Comparison of ENCODE assay signal across 9 mouse cellular contexts in the genomic region with DNA sequence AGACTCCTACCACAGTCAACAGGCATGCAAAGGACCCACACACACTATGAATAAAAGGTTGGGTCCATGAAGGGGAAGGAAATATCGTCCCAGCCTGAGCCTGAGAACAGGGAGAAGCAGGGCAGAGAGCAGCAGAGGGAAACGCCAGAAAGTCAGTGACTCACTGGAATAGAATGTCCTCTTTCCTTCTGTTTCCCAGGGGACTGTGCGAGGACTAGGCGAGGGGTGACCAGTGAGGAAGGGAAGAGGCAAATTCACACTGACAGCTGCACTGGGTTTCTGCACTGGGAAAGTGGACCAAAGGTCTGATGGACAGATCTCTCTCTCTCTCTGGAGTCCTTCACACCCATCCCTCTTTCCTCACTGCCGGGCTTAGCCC. TPM values are rescaled to one million over a fixed set of nuclear protein-coding genes. Genes with fewer than 3 reads are reported as not detected.
DNase-seq lines count a peak whose midpoint lies in the region; ATAC-seq lines count a peak whose summit lies in the region.
"Had no signal": no experiment of that assay in that cellular context is flagged by ENCODE, and none has a peak within 500 bp of the region (broad histone marks: within the 10 kb centered on the region; RNA-seq: fewer than 3 reads in every experiment).

No protein-coding gene starts in this region.

- 18% methylated on average over 5 of the region's 5 CpGs for WGBS in liver, embryonic 12.5 days (ENCODE audit: insufficient replicate concordance)

- H3K36me3 ChIP-seq in liver, embryonic 12.5 days = no peaks in the 10 kb centered on the region
- H3K36me3 ChIP-seq: embryonic facial prominence, embryonic 12.5 days had no signal

- peak; percentile 75 for DNase-seq in urinary bladder, postnatal 14 days (ENCODE audit: low spot score)
- DNase-seq in urinary bladder, postnatal 10 days (ENCODE audit: low spot score) = no peak
- peak; percentile 83 to 88 for DNase-seq in heart, postnatal 10 days
- DNase-seq in embryo, embryonic 11 days = no peak
- no peak for DNase-seq in frontal cortex, postnatal 25 days (ENCODE audit: low spot score in 2 of 2)
- no peak for DNase-seq in thymus, postnatal 10 days (ENCODE audit: low spot score in 2 of 2)

- intact Hi-C loops in heart, postnatal 10 days (cut with DNase I) = no loop called here

- no peak overlapping the region for H3K9ac ChIP-seq in liver, embryonic 12.5 days
- H3K9ac ChIP-seq: embryonic facial prominence, embryonic 12.5 days had no signal

- peaks cover 62% of the 10 kb centered on the region for H3K4me1 ChIP-seq in liver, embryonic 12.5 days

- 0 out of 2 replicates have a peak overlapping the region, but pooled peaks have one; percentile 3 for H3K4me2 ChIP-seq in liver, embryonic 12.5 days
- H3K4me2 ChIP-seq: embryonic facial prominence, embryonic 12.5 days had no signal

- H3K27ac ChIP-seq in liver, embryonic 12.5 days = peak overlapping the region; percentile 50
- H3K27ac ChIP-seq: embryonic facial prominence, embryonic 12.5 days had no signal

- ATAC-seq in liver, embryonic 12.5 days = 0 out of 2 replicates have a peak, but pooled peaks have one; percentile 13
- ATAC-seq in CD4-positive, CD25-positive, alpha-beta regulatory T cell, adult 4 months = no peak

- H3K9me3 ChIP-seq in liver, embryonic 12.5 days (replicated peaks) = no peaks in the 10 kb centered on the region
- H3K9me3 ChIP-seq: embryonic facial prominence, embryonic 12.5 days had no signal

- H3K27me3 ChIP-seq in liver, embryonic 12.5 days (replicated peaks) = peaks cover 6% of the 10 kb centered on the region; the same call in 1 of the 2 replicates
- H3K27me3 ChIP-seq: embryonic facial prominence, embryonic 12.5 days had no signal

- no peak overlapping the region for H3K4me3 ChIP-seq in liver, embryonic 12.5 days
- H3K4me3 ChIP-seq: embryonic facial prominence, embryonic 12.5 days had no signal

RNA-seq across cellular contexts. Expression of gene Spaar, which starts 1.3 kb away (rescaled TPM):
- total RNA-seq in heart, postnatal 10 days (2021) = 1 to 10 TPM; 4.2 to 5.1 TPM
- polyA plus RNA-seq in liver, embryonic 12.5 days (2016; fragmentation: Nextera tagmentation; extraction: Ambion mirVana) = 0.02 TPM in 2 replicates
- not detected for polyA plus RNA-seq in CD4-positive, CD25-positive, alpha-beta regulatory T cell, adult 4 months (2017; shearing (Covaris generic))
- polyA plus RNA-seq: embryonic facial prominence, embryonic 12.5 days had no signal

RNA-seq across cellular contexts. Expression of gene Hrct1, which starts 1.6 kb away (rescaled TPM):
- total RNA-seq in heart, postnatal 10 days (2021) = 1 to 10 TPM; 4.5 to 6.1 TPM
- 0.14 and 0.19 TPM in 2 replicates for polyA plus RNA-seq in liver, embryonic 12.5 days (2016; fragmentation: Nextera tagmentation; extraction: Ambion mirVana)
- not detected for polyA plus RNA-seq in CD4-positive, CD25-positive, alpha-beta regulatory T cell, adult 4 months (2017; shearing (Covaris generic))

RNA-seq across cellular contexts. Expression of gene Olfr71, which starts 18.5 kb away (rescaled TPM):
- total RNA-seq in heart, postnatal 10 days (2021) = not detected
- not detected in 2 replicates for polyA plus RNA-seq in liver, embryonic 12.5 days (2016; fragmentation: Nextera tagmentation; extraction: Ambion mirVana)
- not detected for polyA plus RNA-seq in CD4-positive, CD25-positive, alpha-beta regulatory T cell, adult 4 months (2017; shearing (Covaris generic))

RNA-seq across cellular contexts. Expression of gene Olfr70, which starts 28.0 kb away (rescaled TPM):
- total RNA-seq in heart, postnatal 10 days (2021) = not detected
- polyA plus RNA-seq in liver, embryonic 12.5 days (2016; fragmentation: Nextera tagmentation; extraction: Ambion mirVana) = not detected in 2 replicates
- not detected for polyA plus RNA-seq in CD4-positive, CD25-positive, alpha-beta regulatory T cell, adult 4 months (2017; shearing (Covaris generic))
- polyA plus RNA-seq: embryonic facial prominence, embryonic 12.5 days had no signal

RNA-seq across cellular contexts. Expression of gene Olfr159, which starts 42.2 kb away (rescaled TPM):
- not detected for total RNA-seq in heart, postnatal 10 days (2021)
- not detected in 2 replicates for polyA plus RNA-seq in liver, embryonic 12.5 days (2016; fragmentation: Nextera tagmentation; extraction: Ambion mirVana)
- not detected for polyA plus RNA-seq in CD4-positive, CD25-positive, alpha-beta regulatory T cell, adult 4 months (2017; shearing (Covaris generic))
- polyA plus RNA-seq: embryonic facial prominence, embryonic 12.5 days had no signal

Comparison
In these comparisons a context has a peak if more than half of its experiments do, and no peak if none do; other contexts are left out.
1. DNase-seq: peak in urinary bladder, postnatal 14 days (single experiment) and heart, postnatal 10 days (2 of 2); none in urinary bladder, postnatal 10 days (single experiment), embryo, embryonic 11 days (single experiment), frontal cortex, postnatal 25 days (0 of 2) and thymus, postnatal 10 days (0 of 2).